22 mouse cellular contexts compared by ENCODE assay signal in genomic region chr13:88186579-88186978, GRCm38 (mm10).
DNase-seq lines count a peak whose midpoint lies in the region; ATAC-seq lines count a peak whose summit lies in the region.
"Had no signal": no experiment of that assay in that cellular context is flagged by ENCODE, and none has a peak within 500 bp of the region (broad histone marks: within the 10 kb centered on the region; RNA-seq: fewer than 3 reads in every experiment).

No protein-coding gene starts in this region.

- no peak overlapping the region for H3K9ac ChIP-seq in forebrain, embryonic 14.5 days (ENCODE audit: low read length)
- H3K9ac ChIP-seq in forebrain, embryonic 12.5 days: no peak overlapping the region
- H3K9ac ChIP-seq: embryonic facial prominence, embryonic 12.5 days; heart, embryonic 12.5 days; hindbrain, embryonic 14.5 days had no signal

- H3K9me3 ChIP-seq in forebrain, embryonic 14.5 days (replicated peaks; ENCODE audit: control insufficient read depth, low read length): no peaks in the 10 kb centered on the region
- no peaks in the 10 kb centered on the region for H3K9me3 ChIP-seq in forebrain, embryonic 12.5 days
- H3K9me3 ChIP-seq: embryonic facial prominence, embryonic 12.5 days; G1E; heart, embryonic 12.5 days; hindbrain, embryonic 10.5 days had no signal

- H3K4me2 ChIP-seq in forebrain, embryonic 14.5 days (ENCODE audit: low read length): no peak overlapping the region
- H3K4me2 ChIP-seq in forebrain, embryonic 12.5 days: no peak overlapping the region
- H3K4me2 ChIP-seq: embryonic facial prominence, embryonic 12.5 days; heart, embryonic 12.5 days; hindbrain, embryonic 14.5 days had no signal

- no peak for ATAC-seq in forebrain, embryonic 14.5 days
- ATAC-seq in forebrain, embryonic 12.5 days (ENCODE audit: low FRiP score): no peak
- ATAC-seq: CD4-positive, CD25-positive, alpha-beta regulatory T cell, adult 4 months had no signal

- H3K27ac ChIP-seq in forebrain, embryonic 14.5 days (ENCODE audit: low read depth, low read length): no peak overlapping the region
- H3K27ac ChIP-seq in forebrain, embryonic 12.5 days: no peak overlapping the region
- H3K27ac ChIP-seq: embryonic facial prominence, embryonic 12.5 days; heart, adult 2 months; hindbrain, embryonic 10.5 days; hindbrain, embryonic 14.5 days had no signal

- WGBS in forebrain, embryonic 14.5 days: 89% methylated on average over 3 of the region's 3 CpGs
- WGBS in forebrain, embryonic 12.5 days: 91% methylated on average over 3 of the region's 3 CpGs

- H3K4me3 ChIP-seq in forebrain, embryonic 14.5 days (ENCODE audit: low read depth, low read length): no peak overlapping the region
- no peak overlapping the region for H3K4me3 ChIP-seq in forebrain, embryonic 12.5 days (replicated peaks)
- H3K4me3 ChIP-seq: embryonic facial prominence, embryonic 12.5 days; heart, adult 2 months; heart, embryonic 12.5 days; hindbrain, embryonic 10.5 days had no signal

- H3K27me3 ChIP-seq in forebrain, embryonic 14.5 days (replicated peaks; ENCODE audit: control insufficient read depth, insufficient read depth, low read length): no peaks in the 10 kb centered on the region
- H3K27me3 ChIP-seq in forebrain, embryonic 12.5 days: no peaks in the 10 kb centered on the region
- H3K27me3 ChIP-seq: embryonic facial prominence, embryonic 12.5 days; heart, embryonic 12.5 days had no signal

- intact Hi-C loops in left cerebral cortex, postnatal 25 days (cut with DNase I): loop anchor here (10.0 kb wide), 1 partner anchor 162 kb away; no protein-coding TSS in a partner anchor
- intact Hi-C loops in left cerebral cortex, postnatal 36 days (cut with DNase I): no loop called here

- peak; percentile 1 for DNase-seq in forebrain, embryonic 14.5 days (ENCODE audit: low spot score)
- DNase-seq in frontal cortex, postnatal 36 days (ENCODE audit: low spot score in 2 of 2): peak; percentile 5 to 45
- no peak for DNase-seq in frontal cortex, postnatal 10 days (ENCODE audit: low spot score in 2 of 2)
- DNase-seq in left cerebral cortex, postnatal 25 days (ENCODE audit: low spot score in 2 of 2): peak; percentile 4 to 63
- no peak for DNase-seq in left cerebral cortex, adult 8-10 months (ENCODE audit: low spot score in 2 of 2)
- DNase-seq in left cerebral cortex, postnatal 36 days (ENCODE audit: low spot score in 2 of 2): peak; percentile 4 to 7
- no peak for DNase-seq in natural killer cell, adult 2 months (ENCODE audit: low spot score in 2 of 2)
- DNase-seq: adrenal gland, adult 8-10 months; adrenal gland, postnatal 36 days; B cell, adult 2 months; cerebellum, adult 11-12 months; cerebellum, adult 9-10 months; cerebellum, postnatal 25 days; gastrocnemius, postnatal 14 days; heart, adult 2 months had no signal

- H3K4me1 ChIP-seq in forebrain, embryonic 14.5 days (ENCODE audit: control insufficient read depth, insufficient read depth, low read length): no peaks in the 10 kb centered on the region
- no peaks in the 10 kb centered on the region for H3K4me1 ChIP-seq in forebrain, embryonic 12.5 days
- H3K4me1 ChIP-seq: embryonic facial prominence, embryonic 12.5 days; heart, embryonic 12.5 days; hindbrain, embryonic 10.5 days had no signal

- no peaks in the 10 kb centered on the region for H3K36me3 ChIP-seq in forebrain, embryonic 14.5 days (ENCODE audit: control insufficient read depth, insufficient read depth, low read length)
- no peaks in the 10 kb centered on the region for H3K36me3 ChIP-seq in forebrain, embryonic 12.5 days (replicated peaks)
- H3K36me3 ChIP-seq: embryonic facial prominence, embryonic 12.5 days; G1E; heart, embryonic 12.5 days; hindbrain, embryonic 10.5 days had no signal

Comparison
In these comparisons a context has a peak if more than half of its experiments do, and no peak if none do; other contexts are left out.
1. DNase-seq: peak in forebrain, embryonic 14.5 days (single experiment), frontal cortex, postnatal 36 days (2 of 2), left cerebral cortex, postnatal 25 days (2 of 2) and left cerebral cortex, postnatal 36 days (2 of 2); none in frontal cortex, postnatal 10 days (0 of 2), left cerebral cortex, adult 8-10 months (0 of 2) and natural killer cell, adult 2 months (0 of 2).